Mouse (Mus musculus) liver, embryonic 14.5 days (tissue): ENCODE results near the gene Synpr.
"Not testable (repeated sequence)": the region's sequence is repeated elsewhere in the genome, so short reads cannot be mapped to it uniquely, and the experiment has no call there.

ENCODE experiments used
- CTCF ChIP-seq: IDR thresholded peaks from 2 replicates; pipeline ENCODE4 v1.5.1; 2016; ENCODE audit warnings: antibody characterized with exemption, low read depth, control low read depth
- EP300 ChIP-seq: IDR thresholded peaks from 2 replicates; pipeline ENCODE4 v1.6.1; 2016; ENCODE audit warnings: antibody characterized with exemption, low read depth

DNA sequence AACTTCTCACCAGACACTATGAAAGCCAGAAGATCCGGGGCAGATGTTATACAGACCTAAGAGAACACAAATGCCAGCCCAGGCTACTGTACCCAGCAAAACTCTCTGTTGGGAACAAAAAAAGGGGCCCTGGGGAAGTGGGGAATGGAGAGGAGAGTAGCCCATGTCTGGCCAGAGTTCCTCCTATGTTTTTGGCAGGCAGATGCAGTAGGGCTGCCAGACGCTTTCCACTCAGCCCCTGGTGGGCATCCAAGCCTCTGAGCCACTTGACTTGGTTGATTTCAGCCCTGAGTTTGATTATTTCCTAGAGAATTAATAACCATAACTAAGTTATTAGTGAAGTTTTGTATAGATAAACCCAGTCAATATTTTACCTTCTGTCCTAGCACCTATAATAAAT, 29.8 kb upstream of the Synpr start:
- not testable (repeated sequence) for TF ChIP-seq CTCF, EP300
